Mouse (Mus musculus): ENCODE measurements around the gene Ncf2.

The Ncf2 gene

GRCm38 (mm10) chr1:152796683-152797263 is 3.2 kb upstream of the Ncf2 start:
- DNase-seq (ENCODE audit: low spot score in 2 of 2), result no peak

GRCm38 (mm10) chr1:152798125-152798524 is 1.9 kb upstream of the Ncf2 start:
- no peak for DNase-seq (ENCODE audit: low spot score in 2 of 2)

GRCm38 (mm10) chr1:152800633-152801176 is 711 bp downstream of the Ncf2 start:
- no peak for DNase-seq (ENCODE audit: low spot score in 2 of 2)

- no peak for DNase-seq (ENCODE audit: low spot score in 2 of 2)
Observed at GRCm38 (mm10) chr1:152804907-152805306, 4.9 kb downstream of the Ncf2 start.

GRCm38 (mm10) chr1:152807619-152808391 is 7.8 kb downstream of the Ncf2 start:
- no peak for DNase-seq (ENCODE audit: low spot score in 2 of 2)

- DNase-seq (ENCODE audit: low spot score in 2 of 2), result no peak
Observed at GRCm38 (mm10) chr1:152808392-152808680, 8.3 kb downstream of the Ncf2 start.

- DNase-seq (ENCODE audit: low spot score in 2 of 2), result no peak
Observed at GRCm38 (mm10) chr1:152809541-152810252, 9.7 kb downstream of the Ncf2 start.

GRCm38 (mm10) chr1:152810533-152811439 is 10.8 kb downstream of the Ncf2 start:
- no peak for DNase-seq (ENCODE audit: low spot score in 2 of 2)

- no peak for DNase-seq (ENCODE audit: low spot score in 2 of 2)
Observed at GRCm38 (mm10) chr1:152815265-152815701, 15.3 kb downstream of the Ncf2 start.

- peak in 1 of 2 experiments; percentile 52 for DNase-seq (ENCODE audit: low spot score in 2 of 2)
Observed at GRCm38 (mm10) chr1:152817027-152817769, 17.2 kb downstream of the Ncf2 start.

GRCm38 (mm10) chr1:152817794-152818193 is 17.8 kb downstream of the Ncf2 start:
- DNase-seq (ENCODE audit: low spot score in 2 of 2), result peak in 1 of 2 experiments; percentile 71

- DNase-seq (ENCODE audit: low spot score in 2 of 2), result no peak
Observed at GRCm38 (mm10) chr1:152819558-152819957, 19.6 kb downstream of the Ncf2 start.

- peak in 1 of 2 experiments; percentile 22 for DNase-seq (ENCODE audit: low spot score in 2 of 2)
Observed at GRCm38 (mm10) chr1:152820911-152821695, 21.1 kb downstream of the Ncf2 start.

GRCm38 (mm10) chr1:152821746-152822145 is 21.8 kb downstream of the Ncf2 start:
- DNase-seq (ENCODE audit: low spot score in 2 of 2), result no peak

- peak in 1 of 2 experiments; percentile 21 for DNase-seq (ENCODE audit: low spot score in 2 of 2)
Observed at GRCm38 (mm10) chr1:152824206-152824605, 24.2 kb downstream of the Ncf2 start.

- DNase-seq (ENCODE audit: low spot score in 2 of 2), result peak in 1 of 2 experiments; percentile 28
Observed at GRCm38 (mm10) chr1:152826446-152826845, 26.5 kb downstream of the Ncf2 start.

- DNase-seq (ENCODE audit: low spot score in 2 of 2), result peak in 1 of 2 experiments; percentile 18
Observed at GRCm38 (mm10) chr1:152828168-152828567, 28.2 kb downstream of the Ncf2 start.

GRCm38 (mm10) chr1:152828637-152829355 is 28.8 kb downstream of the Ncf2 start:
- no peak for DNase-seq (ENCODE audit: low spot score in 2 of 2)

GRCm38 (mm10) chr1:152830054-152830453 is 30.1 kb downstream of the Ncf2 start:
- DNase-seq (ENCODE audit: low spot score in 2 of 2), result peak in 1 of 2 experiments; percentile 28

Measured in right cerebral cortex, postnatal 10 days (tissue).